Mouse (Mus musculus): ENCODE results near the gene Smarce1. TPM values are rescaled to one million over a fixed set of nuclear protein-coding genes. Genes with fewer than 3 reads are reported as not detected.

Smarce1 gene
- total and polyA plus RNA-seq, 3 experiments: 149 to 464 (median 246) TPM

DNA sequence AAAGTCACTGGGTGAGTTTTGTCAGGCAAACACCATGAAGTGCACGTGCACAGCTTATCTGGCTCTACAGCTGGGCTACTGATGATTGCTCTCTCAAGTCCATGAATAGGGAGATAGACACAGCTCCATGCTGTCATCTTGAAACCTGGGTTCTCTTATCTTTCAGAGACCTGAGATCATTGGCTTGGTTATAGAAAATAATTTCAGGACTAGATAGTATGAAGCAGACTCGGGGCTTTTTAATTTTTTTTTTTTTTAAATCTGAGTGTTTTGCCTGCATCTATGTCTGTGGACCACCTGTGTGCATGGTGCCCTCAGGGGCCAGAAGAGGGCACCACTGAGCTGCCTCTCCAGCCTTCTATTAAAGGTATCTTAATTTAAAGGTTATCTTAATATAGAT lies 23.9 kb downstream of the Smarce1 start:
- in situ Hi-C loops (cut with MboI; ENCODE audit: low pct_ligation_motif_present, low pct_unique_long_range_greater_than_20kb, low sequenced_read_pairs): no loop called here
- H3K27me3 ChIP-seq (replicated peaks): no peaks in the 10 kb centered on the region

DNA sequence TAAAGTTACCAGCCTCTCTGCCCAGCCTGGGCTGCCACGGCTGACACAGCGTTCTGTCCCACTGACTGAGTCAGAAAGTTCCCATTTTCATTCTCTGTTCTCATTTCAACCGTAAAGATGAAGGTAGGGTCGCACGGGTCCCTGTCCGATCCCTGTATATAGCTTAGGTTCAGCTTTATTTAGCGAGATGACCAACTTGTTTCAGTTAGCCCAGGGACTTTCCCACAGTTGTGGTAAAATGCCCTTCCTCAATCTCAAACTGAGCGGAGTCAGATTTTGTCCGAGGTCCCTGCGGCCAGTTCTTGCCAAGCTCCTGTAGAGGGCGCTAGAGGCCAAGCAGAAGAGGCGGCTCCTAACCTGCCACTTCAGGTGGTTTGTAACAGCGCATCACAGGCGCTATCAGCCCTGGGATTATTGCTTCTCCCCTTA lies 41.6 kb downstream of the Smarce1 start:
- in situ Hi-C loops (cut with MboI; ENCODE audit: low pct_ligation_motif_present, low pct_unique_long_range_greater_than_20kb, low sequenced_read_pairs) (no loop called here), dilution Hi-C loops (cut with MboI; ENCODE audit: extremely low pct_ligation_motif_present, extremely low pct_unique_long_range_greater_than_20kb, low sequenced_read_pairs) (no loop called here)
- peak; percentile 97 for DNase-seq (ENCODE audit: extremely low read depth)
- H3K9me3 ChIP-seq (replicated peaks; ENCODE audit: low read length): peaks cover 12% of the 10 kb centered on the region
- H3K4me2 ChIP-seq (ENCODE audit: insufficient read depth, low read depth, poor library complexity, severe bottlenecking): peak overlapping the region; percentile 92
- H3K9ac ChIP-seq (ENCODE audit: insufficient read depth, low read depth): peak overlapping the region; percentile 82
- H3K79me2 ChIP-seq (replicated peaks; ENCODE audit: control insufficient read depth, extremely low read depth, insufficient read depth, poor library complexity, severe bottlenecking): no peaks in the 10 kb centered on the region
- peak overlapping the region; percentile 99 for H3K27ac ChIP-seq (ENCODE audit: insufficient read depth, low read depth)
- H3K4me1 ChIP-seq (ENCODE audit: control insufficient read depth in 1 of 2, insufficient read depth in 2 of 2): peaks cover 31 to 52% of the 10 kb centered on the region in 2 experiments
- peak overlapping the region in 1 of 3 experiments; percentile 1 for H3K4me3 ChIP-seq (replicated peaks in 1 of 3; ENCODE audit: low read depth in 2 of 3, low read length in 2 of 3, poor library complexity in 1 of 3)
- peaks cover 0 to 4% of the 10 kb centered on the region in 2 experiments for H3K36me3 ChIP-seq (replicated peaks in 1 of 2; ENCODE audit: control insufficient read depth in 1 of 2, insufficient read depth in 1 of 2, low read length in 1 of 2)
- H3K27me3 ChIP-seq (replicated peaks): no peaks in the 10 kb centered on the region
- TF ChIP-seq MAFK (IDR thresholded peaks at IDR 0.05; ENCODE audit: insufficient replicate concordance, low read length) (peak; percentile 89), GABPA (IDR thresholded peaks at IDR 0.05; ENCODE audit: insufficient replicate concordance, low read depth, low read length) (no peak), USF2 (conservative IDR thresholded peaks at IDR 0.05; ENCODE audit: low read depth, low read length) (no peak), CTCF (conservative IDR thresholded peaks at IDR 0.05 in 1 of 2, IDR thresholded peaks at IDR 0.05 in 1 of 2; ENCODE audit: low read depth in 2 of 2, low read length in 2 of 2) (peak; percentile 81 to 95), UBTF (IDR thresholded peaks at IDR 0.05; ENCODE audit: low read depth, low read length) (no peak), NELFE (IDR thresholded peaks at IDR 0.05; ENCODE audit: low read depth, low read length) (peak; percentile 59; the same call in 1 of the 2 replicates), RCOR1 (conservative IDR thresholded peaks at IDR 0.05; ENCODE audit: low read depth, low read length) (peak; percentile 90; the same call in 1 of the 2 replicates), MYC (IDR thresholded peaks at IDR 0.05; ENCODE audit: low read depth, low read length) (peak; percentile 91), MAZ (IDR thresholded peaks at IDR 0.05; ENCODE audit: low read depth, low read length) (peak; percentile 65), IRF4 (IDR thresholded peaks at IDR 0.05; ENCODE audit: low read depth, low read length) (peak; percentile 98), MXI1 (IDR thresholded peaks at IDR 0.05; ENCODE audit: low read depth, low read length) (peak; percentile 34; the same call in 1 of the 2 replicates), JUN (IDR thresholded peaks at IDR 0.05; ENCODE audit: insufficient read depth, low read depth, low read length) (peak; percentile 95), ZMIZ1 (IDR thresholded peaks at IDR 0.05; ENCODE audit: low read depth, low read length) (no peak), ZNF384 (IDR thresholded peaks at IDR 0.05; ENCODE audit: low read depth, low read length) (no peak; the same call in none of the 2 replicates), TCF12 (IDR thresholded peaks at IDR 0.05; ENCODE audit: low read depth, low read length) (peak; percentile 96), POLR2AphosphoS2 (IDR thresholded peaks at IDR 0.05; ENCODE audit: low read depth, low read length) (peak; percentile 55; the same call in 1 of the 2 replicates), TBP (conservative IDR thresholded peaks at IDR 0.05; ENCODE audit: low read depth, low read length) (peak; percentile 82), KAT2A (IDR thresholded peaks at IDR 0.05; ENCODE audit: insufficient replicate concordance, low read length) (0 out of 2 replicates have a peak, but pooled peaks have one; percentile 31), EP300 (IDR thresholded peaks at IDR 0.05; ENCODE audit: low read length) (peak; percentile 98), SIN3A (IDR thresholded peaks at IDR 0.05; ENCODE audit: low read length) (peak; percentile 91), USF1 (IDR thresholded peaks at IDR 0.05; ENCODE audit: low read depth, low read length) (no peak), E2F4 (IDR thresholded peaks at IDR 0.05; ENCODE audit: insufficient replicate concordance, low read depth, low read length) (no peak), BHLHE40 (IDR thresholded peaks at IDR 0.05; ENCODE audit: low read depth, low read length) (peak; percentile 98), CHD1 (IDR thresholded peaks at IDR 0.05; ENCODE audit: low read depth, low read length) (peak; percentile 8; the same call in 1 of the 2 replicates), ELF1 (IDR thresholded peaks at IDR 0.05; ENCODE audit: low read depth, low read length) (peak; percentile 73; the same call in 1 of the 2 replicates)

More for the DNA sequence above, 23.9 kb downstream of the Smarce1 start:
- Histone ChIP-seq H3K9ac (ENCODE audit: insufficient read depth, low read depth) (no peak overlapping the region), H3K27ac (ENCODE audit: insufficient read depth, low read depth) (no peak overlapping the region), H3K79me2 (replicated peaks; ENCODE audit: control insufficient read depth, extremely low read depth, insufficient read depth, poor library complexity, severe bottlenecking) (no peaks in the 10 kb centered on the region), H3K9me3 (replicated peaks; ENCODE audit: low read length) (no peaks in the 10 kb centered on the region), H3K4me3 (replicated peaks in 1 of 3; ENCODE audit: low read depth in 2 of 3, low read length in 2 of 3, poor library complexity in 1 of 3) (no peak overlapping the region), H3K36me3 (replicated peaks in 1 of 2; ENCODE audit: control insufficient read depth in 1 of 2, insufficient read depth in 1 of 2, low read length in 1 of 2) (peaks cover 27 to 38% of the 10 kb centered on the region in 2 experiments), H3K4me1 (ENCODE audit: control insufficient read depth in 1 of 2, insufficient read depth in 2 of 2) (peaks cover 8 to 13% of the 10 kb centered on the region in 2 experiments; a peak in 3 of 4 replicates), H3K4me2 (ENCODE audit: insufficient read depth, low read depth, poor library complexity, severe bottlenecking) (no peak overlapping the region)
- no peak for DNase-seq (ENCODE audit: extremely low read depth)
- dilution Hi-C loops (cut with MboI; ENCODE audit: extremely low pct_ligation_motif_present, extremely low pct_unique_long_range_greater_than_20kb, low sequenced_read_pairs): no loop called here
- TF ChIP-seq KAT2A (IDR thresholded peaks at IDR 0.05; ENCODE audit: insufficient replicate concordance, low read length) (no peak), TBP (conservative IDR thresholded peaks at IDR 0.05; ENCODE audit: low read depth, low read length) (no peak), POLR2AphosphoS2 (IDR thresholded peaks at IDR 0.05; ENCODE audit: low read depth, low read length) (no peak; the same call in 1 of the 2 replicates), RAD21 (IDR thresholded peaks at IDR 0.05; ENCODE audit: low read depth, low read length) (peak; percentile 37), MAZ (IDR thresholded peaks at IDR 0.05; ENCODE audit: low read depth, low read length) (no peak), JUND (conservative IDR thresholded peaks at IDR 0.05; ENCODE audit: low read depth, low read length) (no peak), MEF2A (IDR thresholded peaks at IDR 0.05; ENCODE audit: borderline replicate concordance, low read depth, low read length) (no peak), MXI1 (IDR thresholded peaks at IDR 0.05; ENCODE audit: low read depth, low read length) (no peak), PAX5 (IDR thresholded peaks at IDR 0.05; ENCODE audit: low read length) (no peak), MYC (IDR thresholded peaks at IDR 0.05; ENCODE audit: low read depth, low read length) (0 out of 2 replicates have a peak, but pooled peaks have one; percentile 18), ZNF384 (IDR thresholded peaks at IDR 0.05; ENCODE audit: low read depth, low read length) (peak; percentile 58), ETS1 (conservative IDR thresholded peaks at IDR 0.05; ENCODE audit: low read depth, low read length) (no peak), GABPA (IDR thresholded peaks at IDR 0.05; ENCODE audit: insufficient replicate concordance, low read depth, low read length) (no peak), SMC3 (IDR thresholded peaks at IDR 0.05; ENCODE audit: low read depth, low read length) (peak; percentile 70), CHD2 (IDR thresholded peaks at IDR 0.05; ENCODE audit: low read length) (no peak), BHLHE40 (IDR thresholded peaks at IDR 0.05; ENCODE audit: low read depth, low read length) (0 out of 2 replicates have a peak, but pooled peaks have one; percentile 15), CTCF (conservative IDR thresholded peaks at IDR 0.05 in 1 of 2, IDR thresholded peaks at IDR 0.05 in 1 of 2; ENCODE audit: low read depth in 2 of 2, low read length in 2 of 2) (peak; percentile 37 to 74; a peak in 3 of 4 replicates)

Measured in CH12.LX (cell line).